Mouse (Mus musculus) kidney, embryonic 16.5 days (tissue): ENCODE results near the gene Gm13090. TPM values are rescaled to one million over a fixed set of nuclear protein-coding genes. Genes with fewer than 3 reads are reported as not detected.

Experiments used
- ATAC-seq: fragments of 200-750 bp; cut with Nextera tagmentation; 2 replicates; pipeline ENCODE4 v1.8.0; 2017; ENCODE audit warnings: moderate TSS enrichment; ENCODE audit not compliant: low FRiP score, low TSS enrichment
- H3K27ac ChIP-seq: fragments of 300-500 bp; sonication (generic); 2 replicates; pipeline ENCODE4 v1.5.1; 2014; ENCODE audit warnings: low read length
- H3K27me3 ChIP-seq: fragments of 300-500 bp; sonication (generic); 2 replicates; pipeline ENCODE4 v1.6.1; 2014; ENCODE audit warnings: low read length, control low read depth, mixed read lengths; ENCODE audit not compliant: insufficient read depth
- H3K36me3 ChIP-seq: fragments of 300-500 bp; sonication (generic); 2 replicates; pipeline ENCODE4 v1.6.1; 2014; ENCODE audit warnings: low read length, control low read depth, mixed read lengths; ENCODE audit not compliant: insufficient read depth
- H3K4me1 ChIP-seq: fragments of 300-500 bp; sonication (generic); 2 replicates; pipeline ENCODE4 v1.6.1; 2014; ENCODE audit warnings: low read length, control low read depth, mixed read lengths; ENCODE audit not compliant: insufficient read depth
- H3K4me2 ChIP-seq: fragments of 300-500 bp; sonication (generic); replicated peaks from 2 replicates; pipeline ENCODE4 v1.6.1; 2014; ENCODE audit warnings: low read depth, low read length
- H3K4me3 ChIP-seq: fragments of 300-500 bp; sonication (generic); 2 replicates; pipeline ENCODE4 v1.5.1; 2014; ENCODE audit warnings: mild to moderate bottlenecking, low read length
- H3K9ac ChIP-seq: fragments of 300-500 bp; sonication (generic); replicated peaks from 2 replicates; pipeline ENCODE4 v1.6.1; 2014; ENCODE audit warnings: low read length
- H3K9me3 ChIP-seq: fragments of 300-500 bp; sonication (generic); 2 replicates; pipeline ENCODE4 v1.6.1; 2016; ENCODE audit warnings: low read length, control low read depth
- whole genome bisulfite sequencing: fragments of 180-500 bp; shearing (Covaris S2); extraction: QIAGEN DNeasy Blood & Tissue Kit; methylation state at CpG from one replicate; pipeline ENCODE4 v1.1.7; 2014; 5-methylcytosine and 5-hydroxymethylcytosine counted together
- polyA plus RNA-seq: library from polyadenylated mRNA; unstranded; fragments of >200 nt; fragmentation: Nextera tagmentation; extraction: Ambion mirVana; gene quantifications from 2 replicates; pipeline ENCODE4 v1.2.1, GENCODE M21; 2015

Gene Gm13090
- polyA plus RNA-seq, 1 experiment from 2014 or later: not detected

DNA sequence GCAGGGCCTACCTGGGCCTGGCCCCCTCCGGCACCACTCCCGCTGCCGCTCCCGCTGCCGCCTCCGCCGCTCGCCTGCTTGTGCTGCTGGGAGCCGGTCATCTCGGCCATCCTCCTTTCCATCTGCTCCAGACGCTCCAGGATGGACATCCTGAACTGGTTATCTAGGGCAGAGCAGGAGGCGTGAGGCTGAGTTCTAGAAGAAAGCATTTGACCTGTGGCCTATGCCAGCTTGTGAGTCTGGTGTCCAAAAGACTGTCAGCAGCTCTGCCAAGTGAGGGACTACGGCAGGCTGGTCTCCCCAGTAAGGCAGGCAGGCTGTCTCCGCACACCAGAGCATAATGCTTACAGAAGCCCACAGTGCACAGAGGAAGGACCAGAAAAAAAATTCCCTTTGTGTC is 551 bp upstream of the Gm13090 start:
- WGBS: 87% methylated on average over 14 of the region's 14 CpGs
- H3K4me3 ChIP-seq: no peak overlapping the region
- H3K27ac ChIP-seq: no peak overlapping the region
- no peak overlapping the region for H3K4me2 ChIP-seq
- peaks cover 4% of the 10 kb centered on the region; the same call in 1 of the 2 replicates for H3K36me3 ChIP-seq
- no peaks in the 10 kb centered on the region for H3K27me3 ChIP-seq
- no peaks in the 10 kb centered on the region for H3K9me3 ChIP-seq
- no peak overlapping the region for H3K9ac ChIP-seq
- no peak for ATAC-seq
- peaks cover 7% of the 10 kb centered on the region for H3K4me1 ChIP-seq

GRCm38 (mm10) chr4:151095207-151095606 is 5.8 kb downstream of the Gm13090 start:
- Histone ChIP-seq H3K4me1 (peaks cover 18% of the 10 kb centered on the region), H3K4me2 (no peak overlapping the region), H3K9me3 (no peaks in the 10 kb centered on the region), H3K9ac (no peak overlapping the region), H3K4me3 (no peak overlapping the region), H3K27me3 (no peaks in the 10 kb centered on the region), H3K36me3 (no peaks in the 10 kb centered on the region), H3K27ac (no peak overlapping the region)
- WGBS: 41% methylated on average over 2 of the region's 2 CpGs
- ATAC-seq: no peak

DNA sequence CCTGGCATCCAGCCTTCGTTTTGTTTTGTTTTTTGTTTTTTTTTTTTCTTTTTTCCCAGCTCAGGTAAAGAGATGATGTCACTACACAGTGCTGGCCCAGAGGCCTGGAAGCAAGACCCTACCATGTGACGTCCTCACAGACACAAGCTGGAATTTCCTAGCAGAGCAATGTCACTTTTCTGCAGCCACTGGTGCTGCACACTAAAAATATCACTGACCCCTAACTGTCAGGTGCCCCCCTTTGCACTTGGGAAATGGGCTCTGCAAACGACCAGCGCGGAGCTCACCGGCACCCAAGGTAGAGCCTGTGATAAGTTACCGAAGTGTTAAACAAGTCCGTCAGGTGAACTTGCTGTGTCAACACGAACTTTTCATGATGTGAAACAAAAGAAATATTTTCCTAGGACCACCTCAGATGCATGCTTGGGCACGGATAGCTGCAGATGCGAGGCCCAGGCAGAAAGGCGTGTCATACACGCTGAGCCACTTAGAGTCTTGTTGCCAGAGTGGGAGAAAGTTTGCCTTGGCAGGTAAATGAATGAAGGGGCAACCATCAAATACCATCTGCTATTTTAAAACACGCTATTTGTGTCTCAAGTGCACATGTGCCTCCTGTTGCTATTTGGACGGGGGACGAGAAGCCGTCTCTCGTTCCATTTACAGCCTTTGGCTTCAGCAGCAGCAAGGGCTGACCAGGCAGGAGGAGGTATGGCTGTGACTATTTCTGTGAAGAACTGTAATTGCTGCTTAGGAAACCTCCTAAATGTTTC is 7.1 kb downstream of the Gm13090 start:
- no peak for ATAC-seq
- H3K4me2 ChIP-seq: no peak overlapping the region
- H3K27ac ChIP-seq: no peak overlapping the region
- H3K36me3 ChIP-seq: no peaks in the 10 kb centered on the region
- no peaks in the 10 kb centered on the region for H3K27me3 ChIP-seq
- H3K4me3 ChIP-seq: no peak overlapping the region
- H3K9ac ChIP-seq: no peak overlapping the region
- peaks cover 10% of the 10 kb centered on the region; the same call in 1 of the 2 replicates for H3K4me1 ChIP-seq
- H3K9me3 ChIP-seq: peaks cover 4% of the 10 kb centered on the region; the same call in 1 of the 2 replicates
- 69% methylated on average over 18 of the region's 18 CpGs for WGBS

GRCm38 (mm10) chr4:151097104-151097438 is 7.7 kb downstream of the Gm13090 start:
- peaks cover 9% of the 10 kb centered on the region; the same call in 1 of the 2 replicates for H3K9me3 ChIP-seq
- H3K27ac ChIP-seq: no peak overlapping the region

DNA sequence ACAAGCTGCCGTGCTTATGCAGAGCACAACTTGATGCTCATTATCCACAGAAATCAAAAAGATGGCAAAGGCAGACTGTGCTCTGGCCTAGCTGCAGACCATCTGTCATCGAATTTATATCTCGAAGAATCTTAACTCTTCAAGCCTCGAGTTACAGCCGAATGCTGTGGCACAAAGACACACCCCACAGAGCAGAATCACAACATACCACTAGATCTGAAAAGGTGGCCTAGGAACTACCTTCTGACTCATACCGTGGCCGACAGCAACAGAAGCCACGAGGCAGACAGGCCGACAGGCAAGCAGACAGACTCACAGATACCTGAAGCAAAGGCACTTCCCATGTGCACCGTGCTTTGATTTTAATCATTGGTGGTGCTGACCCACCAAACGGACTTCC is 14.3 kb downstream of the Gm13090 start:
- 80% methylated on average over 11 of the region's 11 CpGs for WGBS
- Histone ChIP-seq H3K27me3 (peaks cover 20% of the 10 kb centered on the region), H3K27ac (no peak overlapping the region)

More at GRCm38 (mm10) chr4:151097104-151097438, 7.7 kb downstream of the Gm13090 start:
- Histone ChIP-seq H3K4me2 (no peak overlapping the region), H3K4me1 (peaks cover 10% of the 10 kb centered on the region; the same call in 1 of the 2 replicates), H3K36me3 (no peaks in the 10 kb centered on the region), H3K4me3 (no peak overlapping the region), H3K27me3 (no peaks in the 10 kb centered on the region), H3K9ac (no peak overlapping the region)
- WGBS: 84% methylated on average over 11 of the region's 11 CpGs
- ATAC-seq: no peak

GRCm38 (mm10) chr4:151104147-151104546 is 14.8 kb downstream of the Gm13090 start:
- 80% methylated on average over 10 of the region's 10 CpGs for WGBS
- H3K27ac ChIP-seq: no peak overlapping the region
- ATAC-seq: no peak

More for the DNA sequence above, 14.3 kb downstream of the Gm13090 start:
- no peak overlapping the region for H3K4me2 ChIP-seq
- ATAC-seq: no peak
- no peaks in the 10 kb centered on the region for H3K36me3 ChIP-seq
- no peak overlapping the region for H3K4me3 ChIP-seq
- H3K9me3 ChIP-seq: peaks cover 9% of the 10 kb centered on the region; the same call in 1 of the 2 replicates
- peaks cover 10% of the 10 kb centered on the region for H3K4me1 ChIP-seq
- no peak overlapping the region for H3K9ac ChIP-seq

GRCm38 (mm10) chr4:151105886-151106285 is 16.5 kb downstream of the Gm13090 start:
- peaks cover 40% of the 10 kb centered on the region for H3K27me3 ChIP-seq
- peaks cover 10% of the 10 kb centered on the region for H3K4me1 ChIP-seq
- H3K4me3 ChIP-seq: no peak overlapping the region
- H3K27ac ChIP-seq: no peak overlapping the region
- peaks cover 9% of the 10 kb centered on the region; the same call in 1 of the 2 replicates for H3K9me3 ChIP-seq
- no peaks in the 10 kb centered on the region for H3K36me3 ChIP-seq
- 72% methylated on average over 6 of the region's 6 CpGs for WGBS
- H3K9ac ChIP-seq: no peak overlapping the region
- no peak overlapping the region for H3K4me2 ChIP-seq
- ATAC-seq: no peak

More at GRCm38 (mm10) chr4:151104147-151104546, 14.8 kb downstream of the Gm13090 start:
- no peak overlapping the region for H3K4me2 ChIP-seq
- H3K9ac ChIP-seq: no peak overlapping the region
- H3K4me1 ChIP-seq: peaks cover 10% of the 10 kb centered on the region
- no peak overlapping the region for H3K4me3 ChIP-seq
- peaks cover 9% of the 10 kb centered on the region; the same call in 1 of the 2 replicates for H3K9me3 ChIP-seq
- H3K36me3 ChIP-seq: no peaks in the 10 kb centered on the region
- H3K27me3 ChIP-seq: peaks cover 25% of the 10 kb centered on the region

GRCm38 (mm10) chr4:151106468-151106867 is 17.1 kb downstream of the Gm13090 start:
- Histone ChIP-seq H3K9ac (no peak overlapping the region), H3K36me3 (no peaks in the 10 kb centered on the region), H3K4me2 (no peak overlapping the region), H3K4me1 (peaks cover 10% of the 10 kb centered on the region), H3K27ac (no peak overlapping the region), H3K27me3 (peaks cover 40% of the 10 kb centered on the region), H3K9me3 (peaks cover 5% of the 10 kb centered on the region; the same call in 1 of the 2 replicates), H3K4me3 (no peak overlapping the region)
- 33% methylated on average over 10 of the region's 10 CpGs for WGBS
- ATAC-seq: no peak

GRCm38 (mm10) chr4:151107131-151108001 is 18.0 kb downstream of the Gm13090 start:
- no peak for ATAC-seq
- Histone ChIP-seq H3K9ac (peak overlapping the region; percentile 78), H3K4me3 (peak overlapping the region; percentile 74), H3K4me1 (peaks cover 10% of the 10 kb centered on the region), H3K27me3 (peaks cover 40% of the 10 kb centered on the region), H3K4me2 (peak overlapping the region; percentile 100), H3K9me3 (no peaks in the 10 kb centered on the region), H3K27ac (no peak overlapping the region), H3K36me3 (no peaks in the 10 kb centered on the region)
- 2% methylated on average over 60 of the region's 60 CpGs for WGBS
